Mouse (Mus musculus) mouse trophoblast stem cell (cell line): ENCODE measurements at regions not wholly inside any gene's neighbourhood (a gene's known extent, or its start where the extent isn't known, plus 50 kb on each side); places are given as distances from the start of the nearest gene placed in this dataset.

Experiments used
- in situ Hi-C, 2 experiments: fragments of 300-500 bp; cut with MseI, MboI; formaldehyde crosslinking; loops; 2 replicates in 1 of 2; 3 replicates in 1 of 2; pipeline ENCODE4 v1.15.1; 2025

- in situ Hi-C loops = no loop called here
Observed at GRCm38 (mm10) chr3:69953674-69954329, 53.6 kb upstream of the Otol1 start.

- in situ Hi-C loops = loop anchor here in 1 of 2 experiments (25.0 kb wide), 1 partner anchor 661 kb away; no protein-coding TSS in a partner anchor
Observed at GRCm38 (mm10) chr3:69922792-69923418, 63.2 kb upstream of the Sptssb start.

GRCm38 (mm10) chr3:69912859-69913258 is 53.1 kb upstream of the Sptssb start:
- in situ Hi-C loops = loop anchor here in 1 of 2 experiments (25.0 kb wide), 1 partner anchor 651 kb away; no protein-coding TSS in a partner anchor

GRCm38 (mm10) chr3:69910073-69910472 is 50.3 kb upstream of the Sptssb start:
- in situ Hi-C loops = loop anchor here in 1 of 2 experiments (25.0 kb wide), 1 partner anchor 648 kb away; no protein-coding TSS in a partner anchor
